Mouse (Mus musculus): ENCODE measurements at regions not wholly inside any gene's neighbourhood (a gene's known extent, or its start where the extent isn't known, plus 50 kb on each side); places are given as distances from the start of the nearest gene placed in this dataset.

- no peak for TF ChIP-seq CTCF (IDR thresholded peaks at IDR 0.05; ENCODE audit: low read depth)
- no peak for TF ChIP-seq EP300 (optimal IDR thresholded peaks at IDR 0.05)
Measured at GRCm38 (mm10) chr1:190446676-190447075, 276.2 kb upstream of the Prox1 start.
